Mouse (Mus musculus) liver, embryonic 14.5 days (tissue): Measurements from ENCODE around the gene Col23a1. TPM values are rescaled to one million over a fixed set of nuclear protein-coding genes. Genes with fewer than 3 reads are reported as not detected.

Experiments used
- ATAC-seq: fragments of 200-750 bp; cut with Nextera tagmentation; 2 replicates; pipeline ENCODE4 v1.8.0; 2017; ENCODE audit warnings: moderate number of reproducible peaks, mild to moderate bottlenecking, moderate library complexity; ENCODE audit not compliant: insufficient read depth
- DNase-seq, 3 experiments: peaks; one replicate each; pipeline ENCODE4 v3.0.0-alpha.2; 2012 to 2013; ENCODE audit warnings: low read depth in 3 of 3, low spot score in 3 of 3
- H3K27ac ChIP-seq: fragments of 300-500 bp; sonication (generic); 2 replicates; pipeline ENCODE4 v1.5.1; 2014; ENCODE audit warnings: moderate library complexity, mild to moderate bottlenecking, control low read depth, inconsistent platforms
- H3K27me3 ChIP-seq: fragments of 300-500 bp; sonication (generic); 2 replicates; pipeline ENCODE4 v1.6.1; 2014; ENCODE audit warnings: mild to moderate bottlenecking, low read length, moderate library complexity; ENCODE audit not compliant: control insufficient read depth, insufficient read depth
- H3K36me3 ChIP-seq: fragments of 300-500 bp; sonication (generic); replicated peaks from 2 replicates; pipeline ENCODE4 v1.6.1; 2014; ENCODE audit warnings: low read depth; ENCODE audit not compliant: control insufficient read depth, insufficient read depth
- H3K4me1 ChIP-seq, 2 experiments: fragments of 200-500 bp in 1 of 2; fragments of 300-500 bp in 1 of 2; sonication (generic) in 1 of 2; replicated peaks; 2 replicates each; pipeline ENCODE4 v1.6.1; 2012 to 2014; ENCODE audit warnings: antibody characterized with exemption in 1 of 2, inconsistent platforms in 1 of 2, low read length in 1 of 2; ENCODE audit not compliant: control insufficient read depth in 2 of 2, insufficient read depth in 2 of 2
- H3K4me2 ChIP-seq: fragments of 300-500 bp; sonication (generic); 2 replicates; pipeline ENCODE4 v1.6.1; 2014; ENCODE audit warnings: low read depth, mild to moderate bottlenecking, control low read depth, moderate library complexity
- H3K4me3 ChIP-seq, 2 experiments: fragments of 200-500 bp in 1 of 2; fragments of 300-500 bp in 1 of 2; sonication (generic) in 1 of 2; 2 replicates each; pipeline ENCODE4 v1.5.1; 2012 to 2014; ENCODE audit warnings: low read depth in 2 of 2, low read length in 2 of 2, mild to moderate bottlenecking in 2 of 2, control low read depth in 1 of 2, inconsistent platforms in 1 of 2, moderate library complexity in 1 of 2; ENCODE audit not compliant: insufficient read depth in 1 of 2
- H3K9ac ChIP-seq: fragments of 300-500 bp; sonication (generic); replicated peaks from 2 replicates; pipeline ENCODE4 v1.6.1; 2014; ENCODE audit warnings: mild to moderate bottlenecking, control low read depth, moderate library complexity
- H3K9me3 ChIP-seq: fragments of 300-500 bp; sonication (generic); 2 replicates; pipeline ENCODE4 v1.6.1; 2016; ENCODE audit warnings: low read length, mixed read lengths; ENCODE audit not compliant: control insufficient read depth
- CTCF ChIP-seq: IDR thresholded peaks from 2 replicates; pipeline ENCODE4 v1.5.1; 2016; ENCODE audit warnings: antibody characterized with exemption, low read depth, control low read depth
- EP300 ChIP-seq: IDR thresholded peaks from 2 replicates; pipeline ENCODE4 v1.6.1; 2016; ENCODE audit warnings: antibody characterized with exemption, low read depth
- WGBS: fragments of 180-500 bp; shearing (Covaris S2); extraction: QIAGEN DNeasy Blood & Tissue Kit; methylation state at CpG from one replicate; pipeline ENCODE4 v1.1.7; 2014; ENCODE audit not compliant: insufficient replicate concordance; 5-methylcytosine and 5-hydroxymethylcytosine counted together
- polyA plus RNA-seq, 2 experiments: library from polyadenylated mRNA; depleted of rRNA in 1 of 2; stranded (reverse) in 1 of 2; unstranded in 1 of 2; fragments of >200 nt; fragmentation: Nextera tagmentation in 1 of 2; extraction: Ambion mirVana in 1 of 2; gene quantifications; 2 replicates each; pipeline versions ENCODE4 v1.2.1 to v1.2.3; 2012 to 2014

Col23a1 gene
- polyA plus RNA-seq, 2 experiments, result 0.11 to 0.19 TPM

DNA sequence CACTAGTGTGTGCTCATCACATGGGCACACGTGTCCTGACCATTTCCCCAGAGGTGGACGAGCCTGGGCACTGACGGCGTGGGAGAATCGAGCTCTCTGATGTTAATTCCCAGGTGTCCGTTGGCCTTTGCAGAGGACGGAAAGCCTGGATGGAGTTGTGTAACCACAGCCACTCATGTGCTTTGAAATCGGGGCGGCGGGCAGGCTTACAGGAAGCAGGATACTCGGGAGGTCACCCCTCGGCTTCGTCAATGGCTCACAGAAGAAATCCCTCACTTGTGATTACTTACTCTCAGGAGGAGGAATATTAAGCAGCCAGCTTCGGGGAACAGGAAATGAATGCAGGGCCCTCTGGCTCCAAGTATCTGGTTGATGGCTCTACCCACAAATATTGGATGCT, 133.0 kb downstream of the Col23a1 start:
- Histone ChIP-seq H3K4me3 (no peak overlapping the region), H3K36me3 (no peaks in the 10 kb centered on the region), H3K27me3 (no peaks in the 10 kb centered on the region), H3K9me3 (no peaks in the 10 kb centered on the region), H3K4me1 (peaks cover 10 to 30% of the 10 kb centered on the region in 2 experiments), H3K9ac (no peak overlapping the region), H3K27ac (no peak overlapping the region), H3K4me2 (no peak overlapping the region)
- WGBS, result 72% methylated on average over 14 of the region's 14 CpGs
- TF ChIP-seq EP300 (no peak), CTCF (no peak)
- no peak for DNase-seq
- no peak for ATAC-seq

DNA sequence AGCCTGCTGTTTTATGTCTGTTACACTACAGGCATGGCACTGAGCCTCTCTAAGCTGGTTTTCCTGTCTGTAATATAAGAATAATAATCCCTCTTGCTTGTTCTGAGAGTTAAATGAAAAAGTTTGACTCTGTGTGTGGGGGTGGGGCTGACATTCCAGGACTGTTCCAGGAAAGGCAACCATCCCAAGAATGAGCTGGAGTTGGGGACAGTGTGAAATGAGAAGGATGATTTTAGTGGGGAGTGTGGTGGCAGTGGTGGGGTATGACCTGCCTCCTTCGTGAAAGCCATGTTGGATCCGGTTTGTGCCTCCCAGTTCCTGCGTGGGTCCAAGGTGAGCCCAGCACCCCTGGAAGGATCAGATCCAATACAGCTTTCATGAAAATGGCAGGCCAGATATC, 136.4 kb downstream of the Col23a1 start:
- no peak for TF ChIP-seq CTCF
- TF ChIP-seq EP300, result no peak
- ATAC-seq, result no peak
- Histone ChIP-seq H3K4me1 (peaks cover 22 to 28% of the 10 kb centered on the region in 2 experiments), H3K9ac (no peak overlapping the region), H3K9me3 (no peaks in the 10 kb centered on the region), H3K27ac (no peak overlapping the region), H3K36me3 (no peaks in the 10 kb centered on the region), H3K27me3 (no peaks in the 10 kb centered on the region), H3K4me2 (no peak overlapping the region), H3K4me3 (no peak overlapping the region)
- WGBS, result 74% methylated on average over 3 of the region's 3 CpGs
- DNase-seq, result no peak

DNA sequence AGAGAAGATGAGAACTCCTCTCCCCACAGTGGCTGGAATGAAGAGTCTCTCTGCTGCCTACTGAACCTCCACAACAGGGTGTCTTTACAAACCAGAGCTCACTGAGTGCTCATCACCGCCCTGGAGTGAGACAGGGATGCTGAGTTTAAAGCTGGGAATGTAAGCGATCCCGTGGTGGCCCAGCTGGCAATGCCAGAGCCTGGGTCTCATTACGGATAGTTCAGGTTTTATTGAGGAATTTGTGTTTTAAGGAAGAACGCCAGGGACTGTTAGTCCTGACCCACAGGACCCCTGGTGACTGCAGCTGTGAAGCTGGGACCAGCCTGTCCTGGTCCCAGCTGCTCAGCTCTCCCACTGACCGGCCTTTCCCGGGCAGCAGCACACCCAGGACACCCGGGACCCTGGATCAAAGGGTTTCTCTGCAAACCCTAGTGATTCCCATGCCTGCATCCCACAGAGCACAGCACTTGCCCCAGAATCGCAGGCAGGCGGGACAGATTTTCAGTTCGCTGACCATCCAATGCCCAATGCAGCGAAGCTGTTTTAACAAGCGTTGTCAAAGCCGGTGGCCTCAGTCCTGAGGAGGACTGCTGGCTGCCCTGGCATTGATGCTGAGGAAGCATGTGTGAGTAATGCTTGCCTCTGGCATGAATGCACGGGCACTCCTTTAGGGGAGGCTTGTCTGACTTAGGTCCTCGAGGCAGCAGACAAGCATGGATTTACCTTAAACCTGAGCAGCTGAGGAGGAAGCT, 139.9 kb downstream of the Col23a1 start:
- H3K4me3 ChIP-seq, result no peak overlapping the region
- H3K27me3 ChIP-seq, result no peaks in the 10 kb centered on the region
- no peak overlapping the region for H3K9ac ChIP-seq
- H3K36me3 ChIP-seq, result no peaks in the 10 kb centered on the region
- H3K4me1 ChIP-seq, result peaks cover 15 to 18% of the 10 kb centered on the region in 2 experiments
- H3K9me3 ChIP-seq, result no peaks in the 10 kb centered on the region
- TF ChIP-seq CTCF, result no peak
- TF ChIP-seq EP300, result no peak
- no peak overlapping the region for H3K27ac ChIP-seq
- H3K4me2 ChIP-seq, result peak overlapping the region; percentile 47
- 64% methylated on average over 16 of the region's 16 CpGs for WGBS
- DNase-seq (no peak), ATAC-seq (peak; percentile 21; the same call in 1 of the 2 replicates)

DNA sequence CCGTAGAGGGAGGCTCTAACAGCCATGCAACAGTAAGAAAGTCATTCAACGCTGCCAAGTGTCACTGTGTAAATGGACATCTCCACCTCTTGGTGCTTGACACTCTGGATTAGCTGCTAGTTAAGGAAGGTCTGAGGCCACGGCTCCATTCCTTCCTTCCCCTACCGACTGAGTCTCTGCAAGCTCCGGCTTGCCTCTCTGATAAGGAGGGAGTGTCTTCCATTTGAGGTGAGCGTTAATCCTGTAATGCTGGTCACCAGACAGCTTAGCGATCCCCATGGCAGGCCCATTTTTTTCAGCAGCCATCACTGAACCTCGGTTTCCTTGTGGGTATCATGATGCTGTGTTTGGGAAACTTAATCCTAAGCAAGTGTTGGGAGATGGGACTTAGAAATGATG, 140.5 kb downstream of the Col23a1 start:
- Histone ChIP-seq H3K9ac (peak overlapping the region; percentile 13; the same call in 1 of the 2 replicates), H3K27ac (peak overlapping the region; percentile 33; the same call in 1 of the 2 replicates), H3K4me1 (peaks cover 15 to 18% of the 10 kb centered on the region in 2 experiments), H3K9me3 (no peaks in the 10 kb centered on the region), H3K27me3 (no peaks in the 10 kb centered on the region), H3K4me3 (no peak overlapping the region), H3K36me3 (no peaks in the 10 kb centered on the region), H3K4me2 (peak overlapping the region; percentile 47)
- TF ChIP-seq EP300 (0 out of 2 replicates have a peak, but pooled peaks have one; percentile 37), CTCF (no peak)
- DNase-seq, result peak in 2 of 3 experiments; percentile 34 to 42
- ATAC-seq, result peak; percentile 94
- 27% methylated on average over 8 of the region's 8 CpGs for WGBS

DNA sequence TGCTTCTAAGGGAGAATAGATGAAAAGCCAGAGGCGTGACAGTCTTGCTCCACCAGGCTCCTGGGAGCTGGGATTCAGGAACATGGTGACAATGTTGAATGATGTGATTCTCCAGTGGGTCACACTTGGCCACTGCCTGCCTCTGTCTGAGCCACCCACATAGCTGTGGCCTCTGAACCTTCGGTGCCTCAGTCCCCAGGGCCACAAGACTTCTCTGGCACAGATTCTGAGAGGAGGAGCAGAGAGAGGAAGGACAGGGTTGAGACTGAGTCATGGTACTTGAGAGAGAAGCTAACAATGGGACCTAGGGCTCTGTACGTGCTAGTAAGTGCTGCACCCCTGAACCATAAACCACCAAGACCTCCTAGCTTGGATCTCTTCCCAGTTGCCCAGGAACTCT, 141.6 kb downstream of the Col23a1 start:
- no peaks in the 10 kb centered on the region for H3K9me3 ChIP-seq
- H3K4me3 ChIP-seq, result no peak overlapping the region
- WGBS, result 72% methylated on average over 3 of the region's 3 CpGs
- H3K36me3 ChIP-seq, result no peaks in the 10 kb centered on the region
- H3K4me2 ChIP-seq, result no peak overlapping the region
- H3K4me1 ChIP-seq, result peaks cover 15 to 18% of the 10 kb centered on the region in 2 experiments
- H3K27ac ChIP-seq, result no peak overlapping the region
- no peaks in the 10 kb centered on the region for H3K27me3 ChIP-seq
- ATAC-seq (no peak), DNase-seq (no peak)
- no peak overlapping the region for H3K9ac ChIP-seq
- TF ChIP-seq CTCF (no peak), EP300 (no peak)
